Mouse (Mus musculus) heart, postnatal 0 days (tissue): ENCODE results near the gene Scin.

Experiments
- CTCF ChIP-seq: IDR thresholded peaks from 2 replicates; pipeline ENCODE4 v1.5.1; 2016; ENCODE audit warnings: antibody characterized with exemption, control low read depth, low read depth
- EP300 ChIP-seq: IDR thresholded peaks from 2 replicates; pipeline ENCODE4 v1.6.1; 2016; ENCODE audit warnings: antibody characterized with exemption, low read depth

GRCm38 (mm10) chr12:40090017-40090416, 44.0 kb downstream of the Scin start:
- TF ChIP-seq CTCF (no peak), EP300 (no peak)
